Mouse (Mus musculus) liver, postnatal 0 days (tissue): ENCODE results near the gene Cic.

Source experiments
- CTCF ChIP-seq: sonication (generic); IDR thresholded peaks from 2 replicates; pipeline ENCODE4 v1.5.1; 2016; ENCODE audit warnings: antibody characterized with exemption, low read depth
- EP300 ChIP-seq: IDR thresholded peaks from 2 replicates; pipeline ENCODE4 v1.6.1; 2016; ENCODE audit warnings: antibody characterized with exemption, low read depth, mild to moderate bottlenecking

GRCm38 (mm10) chr7:25309425-25309824 is 41.9 kb downstream of the Cic start:
- TF ChIP-seq CTCF: no peak
- no peak for TF ChIP-seq EP300
